Mouse (Mus musculus) testis, postnatal 10 days (tissue): ENCODE measurements around the gene Ccr7.
A peak's percentile ranks its signal among the peaks of the same experiment; 100 is the strongest.

ENCODE experiments used
- DNase-seq: peaks from one replicate; pipeline ENCODE4 v3.0.0; 2021; ENCODE audit warnings: low spot score

The Ccr7 gene

GRCm38 (mm10) chr11:99154987-99155641 lies at the start of gene Ccr7:
TSS of gene Ccr7 (minus strand) at chr11:99155077.
- DNase-seq = no peak

GRCm38 (mm10) chr11:99189154-99189582 lies 34.3 kb upstream of the Ccr7 start:
- DNase-seq = peak; percentile 67

GRCm38 (mm10) chr11:99187348-99187747 lies 32.5 kb upstream of the Ccr7 start:
- no peak for DNase-seq

- DNase-seq = no peak
Observed at GRCm38 (mm10) chr11:99186836-99187235, 32.0 kb upstream of the Ccr7 start.

- no peak for DNase-seq
Observed at GRCm38 (mm10) chr11:99182575-99182974, 27.7 kb upstream of the Ccr7 start.

- DNase-seq = no peak
Observed at GRCm38 (mm10) chr11:99180071-99180470, 25.2 kb upstream of the Ccr7 start.

GRCm38 (mm10) chr11:99177925-99178198 lies 23.0 kb upstream of the Ccr7 start:
- DNase-seq = no peak

- no peak for DNase-seq
Observed at GRCm38 (mm10) chr11:99177054-99177924, 22.4 kb upstream of the Ccr7 start.

GRCm38 (mm10) chr11:99172002-99172401 lies 17.1 kb upstream of the Ccr7 start:
- DNase-seq = no peak

GRCm38 (mm10) chr11:99171442-99171841 lies 16.6 kb upstream of the Ccr7 start:
- DNase-seq = no peak

GRCm38 (mm10) chr11:99170547-99171267 lies 15.8 kb upstream of the Ccr7 start:
- DNase-seq = no peak

GRCm38 (mm10) chr11:99170005-99170404 lies 15.1 kb upstream of the Ccr7 start:
- no peak for DNase-seq

- no peak for DNase-seq
Observed at GRCm38 (mm10) chr11:99169438-99169837, 14.6 kb upstream of the Ccr7 start.

GRCm38 (mm10) chr11:99168030-99168474 lies 13.2 kb upstream of the Ccr7 start:
- DNase-seq = no peak

GRCm38 (mm10) chr11:99167576-99167975 lies 12.7 kb upstream of the Ccr7 start:
- no peak for DNase-seq

GRCm38 (mm10) chr11:99166241-99166640 lies 11.4 kb upstream of the Ccr7 start:
- DNase-seq = no peak

- DNase-seq = no peak
Observed at GRCm38 (mm10) chr11:99165031-99165752, 10.3 kb upstream of the Ccr7 start.

- no peak for DNase-seq
Observed at GRCm38 (mm10) chr11:99162972-99163686, 8.3 kb upstream of the Ccr7 start.

- no peak for DNase-seq
Observed at GRCm38 (mm10) chr11:99161648-99162047, 6.8 kb upstream of the Ccr7 start.

GRCm38 (mm10) chr11:99160228-99160627 lies 5.4 kb upstream of the Ccr7 start:
- DNase-seq = no peak

- DNase-seq = no peak
Observed at GRCm38 (mm10) chr11:99155817-99156216, 940 bp upstream of the Ccr7 start.
